Mouse (Mus musculus) liver, postnatal 0 days (tissue): ENCODE measurements around the gene P3h3.

Experiments
- CTCF ChIP-seq: sonication (generic); IDR thresholded peaks from 2 replicates; pipeline ENCODE4 v1.5.1; 2016; ENCODE audit warnings: antibody characterized with exemption, low read depth
- EP300 ChIP-seq: IDR thresholded peaks from 2 replicates; pipeline ENCODE4 v1.6.1; 2016; ENCODE audit warnings: antibody characterized with exemption, low read depth, mild to moderate bottlenecking

GRCm38 (mm10) chr6:124806446-124807140, 51.0 kb downstream of the P3h3 start:
- no peak for TF ChIP-seq EP300
- no peak for TF ChIP-seq CTCF
